Mouse (Mus musculus) liver, embryonic 16.5 days (tissue): ENCODE results near the gene Polr3h. TPM values are rescaled to one million over a fixed set of nuclear protein-coding genes. Genes with fewer than 3 reads are reported as not detected.
A peak's percentile ranks its signal among the peaks of the same experiment; 100 is the strongest.

Source experiments
- ATAC-seq: fragments of 200-750 bp; cut with Nextera tagmentation; 2 replicates; pipeline ENCODE4 v1.8.0; 2017; ENCODE audit warnings: low read depth, mild to moderate bottlenecking, moderate number of reproducible peaks, moderate library complexity
- H3K27ac ChIP-seq: fragments of 300-500 bp; sonication (generic); 2 replicates; pipeline ENCODE4 v1.5.1; 2014; ENCODE audit warnings: mild to moderate bottlenecking, low read length
- H3K27me3 ChIP-seq: fragments of 300-500 bp; sonication (generic); 2 replicates; pipeline ENCODE4 v1.6.1; 2014; ENCODE audit warnings: low read depth, low read length, mixed read lengths; ENCODE audit not compliant: control insufficient read depth, insufficient read depth
- H3K36me3 ChIP-seq: fragments of 300-500 bp; sonication (generic); 2 replicates; pipeline ENCODE4 v1.6.1; 2014; ENCODE audit warnings: mild to moderate bottlenecking; ENCODE audit not compliant: control insufficient read depth, insufficient read depth
- H3K4me1 ChIP-seq: fragments of 300-500 bp; sonication (generic); 2 replicates; pipeline ENCODE4 v1.6.1; 2014; ENCODE audit warnings: low read depth, low read length, mixed read lengths; ENCODE audit not compliant: control insufficient read depth
- H3K4me2 ChIP-seq: fragments of 300-500 bp; sonication (generic); 2 replicates; pipeline ENCODE4 v1.6.1; 2014; ENCODE audit warnings: low read depth, low read length, mixed read lengths
- H3K4me3 ChIP-seq: fragments of 300-500 bp; sonication (generic); 2 replicates; pipeline ENCODE4 v1.5.1; 2014; ENCODE audit warnings: low read depth, mild to moderate bottlenecking, low read length
- H3K9ac ChIP-seq: fragments of 300-500 bp; sonication (generic); 2 replicates; pipeline ENCODE4 v1.6.1; 2014; ENCODE audit warnings: low read depth, low read length
- H3K9me3 ChIP-seq: fragments of 300-500 bp; sonication (generic); replicated peaks from 2 replicates; pipeline ENCODE4 v1.6.1; 2016; ENCODE audit warnings: low read length; ENCODE audit not compliant: control insufficient read depth
- WGBS: fragments of 180-500 bp; shearing (Covaris S2); extraction: QIAGEN DNeasy Blood & Tissue Kit; methylation state at CpG from one replicate; pipeline ENCODE4 v1.1.7; 2014; ENCODE audit not compliant: insufficient replicate concordance; 5-methylcytosine and 5-hydroxymethylcytosine counted together
- polyA plus RNA-seq: library from polyadenylated mRNA; unstranded; fragments of >200 nt; fragmentation: Nextera tagmentation; extraction: Ambion mirVana; gene quantifications from 2 replicates; pipeline ENCODE4 v1.2.1, GENCODE M21; 2015

The Polr3h gene
- polyA plus RNA-seq, 1 experiment from 2014 or later: 55.3 TPM

- peaks cover 14% of the 10 kb centered on the region for H3K4me1 ChIP-seq
- no peaks in the 10 kb centered on the region for H3K27me3 ChIP-seq
- H3K9ac ChIP-seq: no peak overlapping the region
- no peaks in the 10 kb centered on the region for H3K9me3 ChIP-seq
- no peak overlapping the region for H3K27ac ChIP-seq
- H3K4me3 ChIP-seq: no peak overlapping the region
- H3K4me2 ChIP-seq: no peak overlapping the region
- WGBS: 29% methylated on average over 1 of the region's 1 CpGs
- no peak for ATAC-seq
- H3K36me3 ChIP-seq: no peaks in the 10 kb centered on the region
Observed at GRCm38 (mm10) chr15:81964262-81964661, 38.2 kb upstream of the Polr3h start.

- ATAC-seq: peak; percentile 59
- peak overlapping the region; percentile 60 for H3K9ac ChIP-seq
- peak overlapping the region; percentile 76 for H3K27ac ChIP-seq
- peaks cover 18% of the 10 kb centered on the region for H3K4me1 ChIP-seq
- H3K36me3 ChIP-seq: no peaks in the 10 kb centered on the region
- peak overlapping the region; percentile 98 for H3K4me2 ChIP-seq
- peak overlapping the region; percentile 70 for H3K4me3 ChIP-seq
- no peaks in the 10 kb centered on the region for H3K27me3 ChIP-seq
- no peaks in the 10 kb centered on the region for H3K9me3 ChIP-seq
- 0% methylated on average over 6 of the region's 8 CpGs for WGBS
Observed at GRCm38 (mm10) chr15:81961078-81961451, 35.0 kb upstream of the Polr3h start.

GRCm38 (mm10) chr15:81960171-81961077 is 34.4 kb upstream of the Polr3h start, which contains the start of gene Pmm1:
Gene Pmm1 (minus strand): TSS chr15:81960930.
- peaks cover 18% of the 10 kb centered on the region for H3K4me1 ChIP-seq
- no peaks in the 10 kb centered on the region for H3K9me3 ChIP-seq
- H3K36me3 ChIP-seq: no peaks in the 10 kb centered on the region
- ATAC-seq: peak; percentile 97
- peak within 1 kb of the TSS; percentile 98 for H3K4me2 ChIP-seq
- peak within 1 kb of the TSS; percentile 70 for H3K4me3 ChIP-seq
- under 1% methylated on average over 77 of the region's 77 CpGs for WGBS
- peak within 1 kb of the TSS; percentile 72 for H3K9ac ChIP-seq
- H3K27me3 ChIP-seq: no peaks in the 10 kb centered on the region
- peak within 1 kb of the TSS; percentile 76 for H3K27ac ChIP-seq

- Histone ChIP-seq H3K4me2 (no peak overlapping the region), H3K9me3 (no peaks in the 10 kb centered on the region), H3K4me3 (no peak overlapping the region), H3K9ac (no peak overlapping the region), H3K27me3 (no peaks in the 10 kb centered on the region), H3K36me3 (no peaks in the 10 kb centered on the region), H3K27ac (peak overlapping the region; percentile 39; the same call in 1 of the 2 replicates), H3K4me1 (peaks cover 18% of the 10 kb centered on the region)
- no peak for ATAC-seq
- 55% methylated on average over 3 of the region's 3 CpGs for WGBS
Observed at GRCm38 (mm10) chr15:81958906-81959305, 32.9 kb upstream of the Polr3h start.

GRCm38 (mm10) chr15:81957598-81957997 is 31.6 kb upstream of the Polr3h start:
- H3K27ac ChIP-seq: no peak overlapping the region
- no peaks in the 10 kb centered on the region for H3K36me3 ChIP-seq
- no peak overlapping the region for H3K4me3 ChIP-seq
- H3K27me3 ChIP-seq: no peaks in the 10 kb centered on the region
- H3K9ac ChIP-seq: no peak overlapping the region
- no peak for ATAC-seq
- H3K9me3 ChIP-seq: no peaks in the 10 kb centered on the region
- peaks cover 18% of the 10 kb centered on the region for H3K4me1 ChIP-seq
- H3K4me2 ChIP-seq: no peak overlapping the region
- 73% methylated on average over 11 of the region's 11 CpGs for WGBS

- H3K27ac ChIP-seq: no peak overlapping the region
- no peak overlapping the region for H3K9ac ChIP-seq
- H3K36me3 ChIP-seq: no peaks in the 10 kb centered on the region
- H3K27me3 ChIP-seq: no peaks in the 10 kb centered on the region
- no peak overlapping the region for H3K4me3 ChIP-seq
- H3K4me1 ChIP-seq: peaks cover 18% of the 10 kb centered on the region
- WGBS: 57% methylated on average over 8 of the region's 8 CpGs
- ATAC-seq: no peak
- H3K4me2 ChIP-seq: no peak overlapping the region
- no peaks in the 10 kb centered on the region for H3K9me3 ChIP-seq
Observed at GRCm38 (mm10) chr15:81956457-81956856, 30.4 kb upstream of the Polr3h start.

- Histone ChIP-seq H3K9me3 (no peaks in the 10 kb centered on the region), H3K4me1 (peaks cover 16% of the 10 kb centered on the region), H3K4me2 (no peak overlapping the region), H3K27ac (no peak overlapping the region), H3K27me3 (no peaks in the 10 kb centered on the region), H3K9ac (no peak overlapping the region), H3K4me3 (no peak overlapping the region), H3K36me3 (no peaks in the 10 kb centered on the region)
- WGBS: 86% methylated on average over 15 of the region's 15 CpGs
- no peak for ATAC-seq
Observed at GRCm38 (mm10) chr15:81955414-81955813, 29.4 kb upstream of the Polr3h start.

GRCm38 (mm10) chr15:81954716-81955115 is 28.7 kb upstream of the Polr3h start:
- ATAC-seq: no peak
- Histone ChIP-seq H3K4me2 (no peak overlapping the region), H3K4me3 (no peak overlapping the region), H3K36me3 (no peaks in the 10 kb centered on the region), H3K9ac (no peak overlapping the region), H3K27me3 (no peaks in the 10 kb centered on the region), H3K9me3 (no peaks in the 10 kb centered on the region), H3K27ac (no peak overlapping the region), H3K4me1 (peaks cover 11% of the 10 kb centered on the region)
- 83% methylated on average over 6 of the region's 6 CpGs for WGBS

GRCm38 (mm10) chr15:81954151-81954583 is 28.1 kb upstream of the Polr3h start:
- Histone ChIP-seq H3K36me3 (no peaks in the 10 kb centered on the region), H3K4me2 (no peak overlapping the region), H3K4me3 (no peak overlapping the region), H3K27ac (no peak overlapping the region), H3K9me3 (no peaks in the 10 kb centered on the region), H3K27me3 (no peaks in the 10 kb centered on the region), H3K4me1 (peaks cover 8% of the 10 kb centered on the region), H3K9ac (no peak overlapping the region)
- no peak for ATAC-seq
- WGBS: 85% methylated on average over 9 of the region's 9 CpGs
